Mouse (Mus musculus) megakaryocyte, adult 5-6 weeks (primary cell): ENCODE data around the gene Pcca. TPM values are rescaled to one million over a fixed set of nuclear protein-coding genes. Genes with fewer than 3 reads are reported as not detected.

Experiments used
- ATAC-seq: 2 replicates; pipeline ENCODE4 v1.8.0; 2016; ENCODE audit warnings: mild to moderate bottlenecking, inconsistent platforms; ENCODE audit not compliant: poor library complexity, severe bottlenecking
- total RNA-seq, 2 experiments: library from RNA; stranded (forward) in 1 of 2; stranded (reverse) in 1 of 2; fragments of 153-499, 151-499 nt in 1 of 2; fragments of 221-1000, 200-1000 nt in 1 of 2; gene quantifications; 2 replicates each; pipeline versions ENCODE4 v1.2.3 to v1.2.4; 2015 to 2017

Gene Pcca
- total RNA-seq, 2 experiments from 2014 or later: 25.3 to 25.4 TPM

- ATAC-seq: no peak
Measured at GRCm38 (mm10) chr14:122639168-122639720, 105.1 kb downstream of the Pcca start.

- no peak for ATAC-seq
Measured at GRCm38 (mm10) chr14:122642432-122642831, 108.3 kb downstream of the Pcca start.

- no peak for ATAC-seq
Measured at GRCm38 (mm10) chr14:122648214-122648613, 114.1 kb downstream of the Pcca start.

GRCm38 (mm10) chr14:122649336-122649950 lies 115.3 kb downstream of the Pcca start:
- no peak for ATAC-seq

GRCm38 (mm10) chr14:122651681-122652080 lies 117.6 kb downstream of the Pcca start:
- ATAC-seq: peak; percentile 21; the same call in 1 of the 2 replicates

DNA sequence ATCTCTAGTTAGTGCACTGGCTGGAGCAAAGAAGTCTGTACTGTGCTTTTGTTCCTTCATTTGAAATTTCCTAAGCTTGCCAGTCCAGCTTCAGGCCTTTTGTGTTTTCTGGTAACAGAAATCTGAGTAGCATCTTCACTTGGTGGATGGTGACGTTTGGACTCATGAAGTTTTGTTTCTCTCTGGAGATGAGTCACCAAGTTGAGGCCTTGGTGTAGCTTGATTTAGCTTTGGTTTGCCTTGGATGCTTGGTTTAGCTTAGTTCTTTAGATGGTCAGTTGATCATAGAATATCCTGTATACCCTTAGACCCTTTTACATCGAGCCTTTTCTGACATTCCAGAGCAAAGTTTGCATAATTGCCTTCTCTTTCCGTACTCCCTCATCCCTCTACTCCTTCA lies 141.5 kb downstream of the Pcca start:
- ATAC-seq: no peak

- ATAC-seq: no peak
Measured at GRCm38 (mm10) chr14:122683645-122684044, 149.5 kb downstream of the Pcca start.

DNA sequence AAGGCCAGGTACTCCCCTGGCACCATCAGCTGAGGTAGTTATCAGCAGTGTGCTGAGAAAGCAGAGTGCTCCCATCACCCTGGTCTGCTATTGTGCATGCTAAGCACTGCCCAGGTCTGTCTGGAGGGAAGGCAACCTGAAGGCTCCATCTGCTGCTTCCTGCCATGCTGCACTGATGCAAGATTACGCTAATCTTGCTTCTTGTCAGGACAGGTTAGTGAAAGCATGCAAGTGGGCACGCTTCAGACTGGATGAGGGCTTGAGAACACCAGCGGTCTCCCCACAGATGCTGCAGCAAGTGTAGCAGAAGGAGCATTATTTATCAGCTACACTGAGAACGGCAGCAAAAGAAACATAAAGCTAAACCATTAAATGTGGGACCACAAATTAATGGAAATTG lies 150.1 kb downstream of the Pcca start:
- ATAC-seq: no peak

DNA sequence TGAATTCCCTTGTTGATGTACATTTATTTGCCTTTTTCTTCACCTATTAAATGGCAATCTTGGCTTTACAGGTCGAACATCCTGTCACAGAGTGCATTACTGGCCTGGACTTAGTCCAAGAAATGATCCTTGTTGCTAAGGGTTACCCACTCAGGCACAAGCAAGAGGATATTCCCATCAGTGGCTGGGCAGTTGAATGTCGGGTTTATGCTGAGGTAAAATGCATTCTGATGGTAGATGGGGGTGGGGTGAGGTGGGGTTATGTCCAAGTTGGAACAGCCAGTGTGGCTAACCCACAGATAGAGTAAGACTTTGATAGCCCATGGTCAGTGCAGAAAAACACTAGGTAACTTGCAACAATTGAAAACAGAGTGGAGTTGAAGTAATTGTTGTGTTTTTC lies 150.7 kb downstream of the Pcca start:
- no peak for ATAC-seq

DNA sequence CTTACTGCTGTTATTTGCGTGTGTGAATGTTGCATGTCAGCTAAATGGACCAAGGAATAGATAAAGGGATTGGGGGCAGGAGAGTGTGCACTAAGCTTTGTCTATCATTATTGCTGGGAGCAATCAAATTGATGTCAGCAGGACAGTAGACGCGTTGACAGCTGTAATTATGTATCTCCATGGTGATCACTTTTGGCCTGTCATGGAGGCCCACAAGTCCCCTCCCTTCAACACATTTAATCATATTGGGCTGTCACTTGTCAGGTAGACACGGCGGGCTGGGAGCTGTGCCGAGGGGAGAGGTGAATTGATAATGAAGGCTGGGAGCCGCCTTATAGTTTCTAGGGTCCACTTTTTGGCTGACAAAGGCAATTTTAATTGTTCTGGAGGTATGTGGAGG lies 153.3 kb downstream of the Pcca start:
- no peak for ATAC-seq

DNA sequence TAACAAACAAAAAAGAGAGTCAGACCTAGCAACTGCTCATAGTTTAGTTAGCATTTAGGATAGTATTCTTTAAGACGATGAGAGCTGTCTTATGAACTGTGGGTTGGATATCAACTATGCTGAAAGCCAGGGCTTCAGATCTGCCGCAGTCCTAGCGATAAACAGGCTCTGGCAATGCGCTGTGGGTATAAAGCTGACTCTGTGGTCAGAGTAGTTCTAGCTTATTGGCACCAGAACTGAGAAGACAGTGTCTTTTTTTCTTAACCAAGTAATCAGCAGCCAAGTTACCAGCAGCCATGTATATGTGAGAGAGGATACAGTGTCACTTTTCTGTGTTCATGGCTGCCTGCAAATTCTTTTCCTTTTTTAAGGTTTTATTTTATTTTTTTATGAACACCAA lies 154.3 kb downstream of the Pcca start:
- ATAC-seq: no peak

- ATAC-seq: no peak
Measured at GRCm38 (mm10) chr14:122689136-122689815, 155.2 kb downstream of the Pcca start.

GRCm38 (mm10) chr14:122691555-122691954 lies 157.4 kb downstream of the Pcca start:
- no peak for ATAC-seq

DNA sequence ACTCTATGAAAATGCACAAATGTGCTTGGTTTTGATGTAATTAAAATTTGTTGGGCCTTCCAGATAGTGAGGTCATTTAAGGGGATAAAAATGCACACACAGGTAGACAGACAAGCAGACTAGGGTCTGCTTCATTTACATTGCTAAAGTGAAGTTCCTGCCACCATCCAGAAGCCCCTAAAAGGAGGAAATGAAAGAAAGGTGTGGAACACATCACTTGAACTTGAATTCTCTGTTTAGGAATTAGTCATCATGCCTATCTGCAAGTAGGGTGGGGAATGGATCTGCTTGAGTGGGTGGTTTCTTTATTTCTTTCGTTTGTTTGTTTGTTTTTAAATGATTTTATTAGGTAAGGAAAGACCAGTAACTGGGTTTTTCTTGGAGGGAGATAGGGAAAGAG lies 166.2 kb downstream of the Pcca start:
- no peak for ATAC-seq

DNA sequence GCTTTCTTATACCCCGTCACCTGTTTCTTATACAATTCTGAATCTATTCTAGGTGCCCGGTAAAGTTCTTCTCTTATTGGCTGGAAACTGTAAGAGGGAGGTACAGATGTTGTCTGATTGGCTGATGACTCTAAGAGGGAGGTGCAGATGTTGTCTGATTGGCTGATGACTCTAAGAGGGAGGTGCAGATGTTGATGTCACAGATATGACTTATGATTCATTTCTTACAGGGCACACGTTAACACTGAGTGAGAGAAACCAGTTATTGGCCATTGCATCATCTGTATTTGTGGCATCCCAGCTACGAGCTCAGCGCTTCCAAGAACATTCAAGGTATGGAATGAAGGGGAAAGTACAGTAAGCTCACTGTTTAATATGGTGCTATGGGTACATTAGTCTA lies 179.7 kb downstream of the Pcca start:
- ATAC-seq: no peak

GRCm38 (mm10) chr14:122714911-122715310 lies 180.8 kb downstream of the Pcca start:
- no peak for ATAC-seq

GRCm38 (mm10) chr14:122716057-122716456 lies 181.9 kb downstream of the Pcca start:
- ATAC-seq: no peak

DNA sequence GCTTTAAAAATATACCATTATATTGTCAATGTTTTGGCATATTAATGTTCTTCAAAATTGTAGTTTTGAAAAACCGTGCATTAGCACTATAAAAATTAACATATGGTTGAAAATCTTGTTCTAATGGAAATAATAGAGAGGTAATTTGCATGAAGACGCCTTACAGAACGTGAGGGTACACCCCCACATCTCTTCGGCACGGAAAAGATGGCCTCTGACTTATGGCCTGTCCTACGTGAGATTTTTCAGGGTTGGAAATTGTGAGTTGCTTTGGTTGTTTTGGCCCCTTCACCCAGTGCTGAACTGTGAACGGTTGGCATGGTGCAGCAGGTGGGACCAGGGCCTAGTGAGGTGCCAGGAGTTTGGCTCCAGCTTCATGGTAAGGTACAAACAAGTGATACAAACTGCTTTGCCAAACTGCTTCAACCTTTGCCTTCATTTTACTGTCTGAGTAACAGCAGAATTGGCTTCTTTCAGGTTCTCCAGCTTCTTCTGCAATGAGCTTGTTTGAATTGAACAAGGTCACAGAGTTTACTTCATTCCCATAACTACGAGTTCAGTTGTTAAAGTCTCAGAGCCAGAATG lies 185.5 kb downstream of the Pcca start:
- no peak for ATAC-seq

GRCm38 (mm10) chr14:122720989-122721388 lies 186.9 kb downstream of the Pcca start:
- ATAC-seq: no peak

DNA sequence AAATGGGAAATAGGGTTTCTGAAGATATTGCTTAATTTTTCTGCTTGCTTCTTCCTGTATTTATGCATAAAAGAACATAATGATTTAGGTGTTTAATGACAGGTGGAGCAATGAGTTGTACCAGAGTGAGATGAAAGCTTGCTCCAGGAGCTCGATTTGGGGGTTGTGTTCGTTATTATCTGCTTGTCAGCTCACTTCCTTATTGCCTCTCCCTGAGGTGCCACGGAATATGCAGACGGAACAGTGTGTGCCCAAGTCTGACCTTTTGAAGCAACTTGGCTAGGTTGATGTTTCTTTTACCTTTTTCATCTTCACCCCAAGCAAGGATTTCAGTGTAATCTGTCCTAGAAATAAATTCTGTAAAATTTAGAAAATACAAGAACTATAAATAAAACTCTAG lies 187.6 kb downstream of the Pcca start:
- ATAC-seq: no peak

- ATAC-seq: no peak
Measured at GRCm38 (mm10) chr14:122726456-122726855, 192.3 kb downstream of the Pcca start.

DNA sequence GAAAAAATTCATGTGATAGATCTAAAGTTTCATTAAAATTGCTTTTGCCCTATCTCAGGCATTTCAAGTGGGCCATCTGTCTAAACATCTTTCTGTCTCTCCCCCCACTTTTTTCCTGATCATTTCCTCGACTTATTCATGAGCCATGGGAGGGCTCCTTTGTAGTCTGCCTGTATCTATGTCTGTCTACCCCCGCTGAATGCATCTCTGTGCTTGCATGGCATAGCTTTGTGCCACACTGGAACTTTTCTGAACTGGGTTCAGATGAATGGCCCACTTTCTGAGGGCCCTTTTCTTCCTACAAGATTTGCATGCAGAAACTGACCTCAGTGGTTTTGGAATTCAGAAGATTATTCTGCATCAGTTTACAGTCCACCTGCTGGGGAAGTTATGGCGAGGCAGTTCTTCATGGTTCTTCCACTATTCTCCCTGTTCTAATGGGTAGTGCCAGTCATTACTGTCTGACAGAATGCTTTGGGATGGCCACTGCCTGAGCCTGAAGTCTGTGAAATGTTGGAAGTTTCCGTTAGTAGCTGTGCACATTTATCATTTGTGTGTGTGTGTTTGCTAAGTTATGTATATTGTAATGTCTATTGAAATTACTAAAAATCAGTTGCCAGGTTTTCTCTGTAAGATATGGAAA lies 195.4 kb downstream of the Pcca start:
- no peak for ATAC-seq
